Mouse (Mus musculus): Measurements from ENCODE around the gene Calhm5. TPM values are rescaled to one million over a fixed set of nuclear protein-coding genes. Genes with fewer than 3 reads are reported as not detected.

Calhm5 gene
- polyA plus RNA-seq, 1 experiment from 2014 or later: 0.87 TPM

DNA sequence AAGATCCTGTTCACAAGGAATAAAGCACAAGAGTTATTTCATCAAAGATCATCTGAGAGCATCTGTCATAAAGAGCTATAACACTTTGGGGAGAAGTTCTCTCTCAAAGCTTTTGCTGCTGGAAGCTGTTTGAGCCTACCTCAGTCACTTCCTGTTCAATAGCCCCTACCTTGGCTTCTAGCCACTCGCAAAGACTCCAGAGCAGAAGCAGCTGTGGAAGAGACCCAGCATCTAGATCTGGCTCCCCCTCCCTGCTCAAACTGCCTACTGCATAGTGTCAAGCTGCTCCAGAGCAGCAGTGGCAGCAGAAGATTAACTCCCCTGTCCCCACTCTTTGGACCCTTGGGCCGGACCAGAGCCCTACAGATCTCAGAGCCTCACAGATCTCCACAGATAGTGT, 42.3 kb downstream of the Calhm5 start:
- H3K4me2 ChIP-seq (replicated peaks): no peak overlapping the region
- no peaks in the 10 kb centered on the region for H3K36me3 ChIP-seq
- H3K4me1 ChIP-seq (replicated peaks): no peaks in the 10 kb centered on the region
- H3K27ac ChIP-seq: no peak overlapping the region
- no peak overlapping the region for H3K4me3 ChIP-seq (replicated peaks)
- no peaks in the 10 kb centered on the region for H3K27me3 ChIP-seq (replicated peaks)
- WGBS: 56% methylated on average over 2 of the region's 2 CpGs
- H3K9ac ChIP-seq: no peak overlapping the region
- no peaks in the 10 kb centered on the region for H3K9me3 ChIP-seq
- no peak for ATAC-seq

DNA sequence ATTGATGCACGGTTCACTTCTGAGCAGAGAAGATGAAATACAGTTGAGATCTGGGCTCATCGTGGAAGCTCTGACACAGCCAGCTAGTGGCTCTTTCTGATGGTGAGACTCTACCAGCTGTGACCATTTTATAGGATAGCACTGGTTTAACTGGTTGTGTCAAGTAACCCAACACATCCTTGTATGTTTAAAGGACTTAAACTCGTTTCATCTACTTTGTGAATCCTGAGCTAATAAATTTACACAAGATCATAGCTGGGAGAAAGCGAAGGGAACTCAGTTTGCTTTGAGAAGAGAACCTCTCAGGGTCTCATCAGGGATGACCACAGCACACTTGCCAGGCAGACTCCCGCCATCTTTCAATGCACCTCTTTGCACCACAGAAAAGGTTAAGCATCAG, 52.1 kb downstream of the Calhm5 start, which contains the start of gene Calhm4:
Calhm4 (minus strand) TSS at position 101 of the 400 bp plus-strand sequence.
- Histone ChIP-seq H3K27me3 (replicated peaks) (no peaks in the 10 kb centered on the region), H3K36me3 (no peaks in the 10 kb centered on the region), H3K4me2 (replicated peaks) (no peak within 1 kb of the TSS), H3K4me3 (replicated peaks) (no peak within 1 kb of the TSS), H3K9me3 (no peaks in the 10 kb centered on the region), H3K9ac (no peak within 1 kb of the TSS), H3K27ac (no peak within 1 kb of the TSS), H3K4me1 (replicated peaks) (no peaks in the 10 kb centered on the region)
- WGBS: 75% methylated on average over 5 of the region's 5 CpGs
- ATAC-seq: no peak

Other genes with a start within 250 kb of the Calhm5 start
- gene Sult3a1, start 238.8 kb downstream of the Calhm5 start, polyA plus RNA-seq (2015; fragmentation: Nextera tagmentation; extraction: Ambion mirVana): not detected in 2 replicates
- 0.13 TPM in 1 of 2 replicates, not detected in the other for gene Rsph4a, start 191.4 kb downstream of the Calhm5 start, polyA plus RNA-seq (2015; fragmentation: Nextera tagmentation; extraction: Ambion mirVana)
- 16.6 and 16.8 TPM in 2 replicates for gene Zup1, start 145.2 kb downstream of the Calhm5 start, polyA plus RNA-seq (2015; fragmentation: Nextera tagmentation; extraction: Ambion mirVana)
- gene Rwdd1, start 76.9 kb downstream of the Calhm5 start, polyA plus RNA-seq (2015; fragmentation: Nextera tagmentation; extraction: Ambion mirVana): 102 and 122 TPM in 2 replicates
- gene Trappc3l, start 58.9 kb downstream of the Calhm5 start, polyA plus RNA-seq (2015; fragmentation: Nextera tagmentation; extraction: Ambion mirVana): not detected in 2 replicates
- not detected in 2 replicates for gene Calhm4, start 52.2 kb downstream of the Calhm5 start, polyA plus RNA-seq (2015; fragmentation: Nextera tagmentation; extraction: Ambion mirVana)
- gene Calhm6, start 31.5 kb upstream of the Calhm5 start, polyA plus RNA-seq (2015; fragmentation: Nextera tagmentation; extraction: Ambion mirVana): 1.4 and 2.2 TPM in 2 replicates
- gene Dse, start 111.2 kb upstream of the Calhm5 start, polyA plus RNA-seq (2015; fragmentation: Nextera tagmentation; extraction: Ambion mirVana): 15.8 and 18.3 TPM in 2 replicates
- gene Tspyl1, start 185.7 kb upstream of the Calhm5 start, polyA plus RNA-seq (2015; fragmentation: Nextera tagmentation; extraction: Ambion mirVana): 62.2 and 67.2 TPM in 2 replicates
- gene Tspyl4, start 200.9 kb upstream of the Calhm5 start, polyA plus RNA-seq (2015; fragmentation: Nextera tagmentation; extraction: Ambion mirVana): 14.2 and 18.8 TPM in 2 replicates